Mouse (Mus musculus): ENCODE data around the gene Sec22a. TPM values are rescaled to one million over a fixed set of nuclear protein-coding genes. Genes with fewer than 3 reads are reported as not detected.

The Sec22a gene
- total RNA-seq (2023), result 10 to 100 TPM; 16.6 to 17.1 TPM

GRCm38 (mm10) chr16:35363150-35364062 lies at the start of gene Sec22a:
Gene Sec22a (minus strand): TSS chr16:35363918.

Other genes with a start within 250 kb of the Sec22a start
- gene Adcy5, start 209.0 kb downstream of the Sec22a start, total RNA-seq (2023), result not detected
- gene Pdia5, start 127.0 kb upstream of the Sec22a start, total RNA-seq (2023), result not detected
- gene Sema5b, start 177.2 kb upstream of the Sec22a start, total RNA-seq (2023), result not detected